Mouse (Mus musculus) hindbrain, postnatal 0 days (tissue): ENCODE data around the gene Mroh8. TPM values are rescaled to one million over a fixed set of nuclear protein-coding genes. Genes with fewer than 3 reads are reported as not detected.
"Not testable (repeated sequence)": the region's sequence is repeated elsewhere in the genome, so short reads cannot be mapped to it uniquely, and the experiment has no call there.

ENCODE experiments used
- ATAC-seq: fragments of 200-750 bp; cut with Nextera tagmentation; 2 replicates; pipeline ENCODE4 v1.8.0; 2017; ENCODE audit warnings: mild to moderate bottlenecking, moderate TSS enrichment, moderate library complexity
- DNase-seq: peaks from one replicate; pipeline ENCODE4 v3.0.0-alpha.2; 2015; ENCODE audit warnings: low spot score
- H3K27ac ChIP-seq: fragments of 300-500 bp; sonication (generic); 2 replicates; pipeline ENCODE4 v1.5.1; 2014; ENCODE audit warnings: mild to moderate bottlenecking
- H3K27me3 ChIP-seq: fragments of 300-500 bp; sonication (generic); 2 replicates; pipeline ENCODE4 v1.6.1; 2014; ENCODE audit warnings: low read length, mixed read lengths; ENCODE audit not compliant: insufficient read depth
- H3K36me3 ChIP-seq: fragments of 300-500 bp; sonication (generic); 2 replicates; pipeline ENCODE4 v1.6.1; 2014; ENCODE audit warnings: low read length, mixed read lengths; ENCODE audit not compliant: insufficient read depth
- H3K4me1 ChIP-seq: fragments of 300-500 bp; sonication (generic); 2 replicates; pipeline ENCODE4 v1.6.1; 2014; ENCODE audit warnings: antibody characterized with exemption, low read length, mixed read lengths; ENCODE audit not compliant: insufficient read depth
- H3K4me2 ChIP-seq: fragments of 300-500 bp; sonication (generic); 2 replicates; pipeline ENCODE4 v1.6.1; 2014; ENCODE audit warnings: low read depth, mild to moderate bottlenecking, low read length, moderate library complexity, mixed read lengths
- H3K4me3 ChIP-seq: fragments of 300-500 bp; sonication (generic); 2 replicates; pipeline ENCODE4 v1.5.1; 2014; ENCODE audit warnings: low read length
- H3K9ac ChIP-seq: fragments of 300-500 bp; sonication (generic); replicated peaks from 2 replicates; pipeline ENCODE4 v1.6.1; 2014; ENCODE audit warnings: mild to moderate bottlenecking, low read length, moderate library complexity, mixed read lengths
- H3K9me3 ChIP-seq: fragments of 300-500 bp; sonication (generic); 2 replicates; pipeline ENCODE4 v1.6.1; 2016; ENCODE audit warnings: low read length, mixed read lengths
- CTCF ChIP-seq: IDR thresholded peaks from 2 replicates; pipeline ENCODE4 v1.5.1; 2016; ENCODE audit warnings: antibody characterized with exemption, control low read depth, low read depth
- WGBS: fragments of 180-500 bp; shearing (Covaris S2); extraction: QIAGEN DNeasy Blood & Tissue Kit; methylation state at CpG from one replicate; pipeline ENCODE4 v1.1.7; 2014; 5-methylcytosine and 5-hydroxymethylcytosine counted together
- polyA plus RNA-seq: library from polyadenylated mRNA; unstranded; fragments of >200 nt; fragmentation: Nextera tagmentation; extraction: Ambion mirVana; gene quantifications from 2 replicates; pipeline ENCODE4 v1.2.1, GENCODE M21; 2015
- total RNA-seq: library from RNA; depleted of rRNA; stranded (reverse); fragments of >200 nt; gene quantifications from 2 replicates; pipeline ENCODE4 v1.2.3, GENCODE M21; 2014

Gene Mroh8
- total and polyA plus RNA-seq, 2 experiments from 2014 or later: 0.70 TPM; not detected in 1

DNA sequence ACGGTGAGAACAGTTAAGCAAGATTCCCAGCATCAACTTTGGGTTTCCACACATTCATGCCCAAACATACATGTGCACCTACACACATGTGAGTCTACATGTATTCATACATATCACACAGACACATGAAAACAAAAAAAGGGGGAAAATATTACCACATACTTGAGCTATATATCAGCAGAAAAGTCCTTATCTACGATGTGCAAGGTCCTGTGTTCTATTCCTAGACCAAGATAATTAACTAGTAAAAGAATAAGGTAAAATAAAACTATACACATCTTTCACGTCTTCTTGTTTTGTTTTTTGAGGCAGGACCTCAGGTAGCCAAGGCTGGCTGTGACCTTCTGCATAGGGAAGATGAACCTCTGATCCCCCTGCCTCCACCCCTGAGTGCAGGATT lies 103.1 kb downstream of the Mroh8 start:
- Histone ChIP-seq H3K4me1 (no peaks in the 10 kb centered on the region), H3K27ac (no peak overlapping the region), H3K9me3 (no peaks in the 10 kb centered on the region), H3K27me3 (no peaks in the 10 kb centered on the region), H3K4me3 (no peak overlapping the region), H3K36me3 (0 out of 2 replicates have a peak, but pooled peaks cover 5% of the 10 kb centered on the region), H3K4me2 (no peak overlapping the region), H3K9ac (no peak overlapping the region)
- no peak for TF ChIP-seq CTCF
- DNase-seq (no peak), ATAC-seq (no peak)
- WGBS: 98% methylated on average over 3 of the region's 3 CpGs

DNA sequence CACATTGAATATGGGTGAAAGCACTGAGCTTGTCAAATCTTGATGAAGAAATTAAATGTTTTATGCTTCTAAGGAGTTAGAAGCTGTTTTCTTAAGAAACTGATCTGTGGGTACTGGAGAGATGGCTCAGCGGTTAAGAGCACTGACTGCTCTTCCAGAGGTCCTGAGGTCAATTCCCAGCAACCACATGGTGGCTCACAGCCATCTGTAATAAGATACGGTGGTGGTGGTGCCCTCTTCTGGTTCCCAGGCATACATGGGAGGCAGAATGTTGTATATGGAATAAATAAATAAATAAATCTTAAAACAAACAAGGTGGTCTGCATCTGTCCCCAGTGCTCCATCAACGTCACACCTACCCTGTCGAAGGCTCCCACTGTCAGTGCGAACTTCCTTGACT lies 104.9 kb downstream of the Mroh8 start:
- 0 out of 2 replicates have a peak, but pooled peaks cover 5% of the 10 kb centered on the region for H3K36me3 ChIP-seq
- H3K27me3 ChIP-seq: no peaks in the 10 kb centered on the region
- H3K4me2 ChIP-seq: no peak overlapping the region
- H3K9ac ChIP-seq: no peak overlapping the region
- H3K9me3 ChIP-seq: no peaks in the 10 kb centered on the region
- WGBS: 68% methylated on average over 5 of the region's 5 CpGs
- H3K4me3 ChIP-seq: no peak overlapping the region
- TF ChIP-seq CTCF: no peak
- H3K27ac ChIP-seq: no peak overlapping the region
- ATAC-seq: no peak
- no peaks in the 10 kb centered on the region for H3K4me1 ChIP-seq
- DNase-seq: no peak

DNA sequence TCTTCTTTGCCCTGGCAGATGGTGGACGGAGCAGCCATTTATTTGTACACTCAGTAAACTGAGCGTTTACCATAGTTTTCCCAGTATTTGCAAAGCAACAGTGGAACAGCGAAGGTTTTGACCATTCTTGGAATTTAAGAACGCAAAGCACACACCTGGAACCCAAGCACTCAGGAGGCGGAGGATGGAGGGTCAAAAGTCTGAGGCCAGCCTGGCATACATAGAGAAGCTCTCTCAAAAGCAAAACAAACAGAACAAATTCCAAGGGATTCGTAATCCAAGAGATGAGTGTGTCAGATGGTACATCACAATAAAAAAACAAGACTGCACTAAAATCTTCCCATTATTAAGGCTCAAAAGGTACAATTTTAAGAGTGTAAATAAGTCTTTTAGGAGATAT lies 105.8 kb downstream of the Mroh8 start:
- no peak for TF ChIP-seq CTCF
- 96% methylated on average over 6 of the region's 6 CpGs for WGBS
- H3K9me3 ChIP-seq: no peaks in the 10 kb centered on the region
- ATAC-seq (no peak), DNase-seq (no peak)
- H3K27ac ChIP-seq: no peak overlapping the region
- no peaks in the 10 kb centered on the region for H3K4me1 ChIP-seq
- 0 out of 2 replicates have a peak, but pooled peaks cover 5% of the 10 kb centered on the region for H3K36me3 ChIP-seq
- no peak overlapping the region for H3K4me2 ChIP-seq
- no peak overlapping the region for H3K4me3 ChIP-seq
- no peak overlapping the region for H3K9ac ChIP-seq
- no peaks in the 10 kb centered on the region for H3K27me3 ChIP-seq

DNA sequence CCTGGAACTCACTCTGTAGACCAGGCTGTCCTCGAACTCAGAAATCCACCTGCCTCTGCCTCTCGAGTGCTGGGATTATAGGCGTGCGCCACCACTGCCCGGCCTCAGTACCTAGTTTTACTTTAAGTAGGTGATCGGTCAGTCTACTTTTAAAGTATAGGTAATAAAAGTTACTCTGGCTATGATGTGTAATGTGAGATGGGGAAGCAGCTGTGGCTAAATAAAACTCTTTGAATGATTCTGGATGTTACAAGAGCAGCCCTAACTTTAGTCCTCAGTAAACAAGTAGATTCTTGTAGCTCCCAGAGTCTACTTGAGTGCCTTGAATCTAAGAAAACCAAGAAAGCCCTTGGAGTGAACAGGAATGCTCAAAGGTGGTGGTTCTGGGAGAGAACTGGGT lies 106.4 kb downstream of the Mroh8 start:
- Histone ChIP-seq H3K27me3 (no peaks in the 10 kb centered on the region), H3K9ac (no peak overlapping the region), H3K27ac (no peak overlapping the region), H3K4me3 (no peak overlapping the region), H3K9me3 (no peaks in the 10 kb centered on the region), H3K36me3 (0 out of 2 replicates have a peak, but pooled peaks cover 5% of the 10 kb centered on the region), H3K4me2 (no peak overlapping the region), H3K4me1 (no peaks in the 10 kb centered on the region)
- DNase-seq (no peak), ATAC-seq (no peak)
- no peak for TF ChIP-seq CTCF
- 97% methylated on average over 6 of the region's 6 CpGs for WGBS

DNA sequence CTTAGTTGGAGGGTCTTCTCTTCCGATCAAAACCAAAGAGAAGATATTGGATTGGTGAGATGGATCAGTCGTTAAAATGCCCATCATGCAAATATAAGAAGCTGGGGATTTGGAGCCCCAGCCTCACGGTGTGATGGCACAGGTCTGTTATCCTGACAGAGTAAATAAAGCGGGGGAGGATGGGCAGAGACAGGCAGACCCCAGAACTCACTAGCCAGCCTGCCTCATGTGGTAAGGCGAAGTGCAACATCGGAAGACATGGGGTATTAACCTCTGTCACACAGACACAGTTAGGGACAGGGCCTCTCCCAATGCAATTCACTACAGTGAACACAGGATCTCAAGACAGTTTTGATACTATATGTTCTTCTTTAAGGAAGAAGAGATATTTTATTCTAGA lies 108.7 kb downstream of the Mroh8 start:
- WGBS: 39% methylated on average over 6 of the region's 6 CpGs
- Histone ChIP-seq H3K9me3 (no peaks in the 10 kb centered on the region), H3K27me3 (no peaks in the 10 kb centered on the region), H3K27ac (peak overlapping the region; percentile 51; the same call in 1 of the 2 replicates), H3K4me2 (no peak overlapping the region), H3K36me3 (0 out of 2 replicates have a peak, but pooled peaks cover 5% of the 10 kb centered on the region), H3K4me1 (no peaks in the 10 kb centered on the region), H3K9ac (no peak overlapping the region), H3K4me3 (no peak overlapping the region)
- no peak for TF ChIP-seq CTCF
- ATAC-seq (0 out of 2 replicates have a peak, but pooled peaks have one; percentile 40), DNase-seq (peak; percentile 9)

DNA sequence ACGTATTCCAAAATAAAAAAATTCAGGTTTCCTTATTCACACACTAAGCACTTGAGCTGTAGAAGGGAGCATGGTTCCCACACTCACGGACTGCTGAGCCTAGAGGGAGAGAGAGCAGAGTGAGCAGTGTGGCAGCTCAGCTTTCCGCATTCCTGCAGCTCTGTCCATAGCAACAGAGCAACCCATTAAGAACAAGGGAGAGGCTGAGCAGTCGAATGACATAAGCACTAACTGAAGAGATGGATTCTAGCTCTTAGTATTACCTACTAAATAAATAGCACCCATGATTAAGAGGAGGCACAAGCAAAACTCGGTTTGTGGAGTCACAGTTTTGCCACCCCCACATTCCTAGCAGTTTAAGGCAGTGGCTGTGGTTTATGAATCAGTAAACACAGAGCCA lies 109.2 kb downstream of the Mroh8 start:
- no peak for TF ChIP-seq CTCF
- Histone ChIP-seq H3K27me3 (no peaks in the 10 kb centered on the region), H3K4me1 (no peaks in the 10 kb centered on the region), H3K4me2 (no peak overlapping the region), H3K36me3 (0 out of 2 replicates have a peak, but pooled peaks cover 5% of the 10 kb centered on the region), H3K4me3 (no peak overlapping the region), H3K9me3 (no peaks in the 10 kb centered on the region), H3K9ac (no peak overlapping the region), H3K27ac (peak overlapping the region; percentile 51; the same call in 1 of the 2 replicates)
- ATAC-seq (peak; percentile 91), DNase-seq (peak; percentile 67)
- WGBS: 16% methylated on average over 5 of the region's 5 CpGs

DNA sequence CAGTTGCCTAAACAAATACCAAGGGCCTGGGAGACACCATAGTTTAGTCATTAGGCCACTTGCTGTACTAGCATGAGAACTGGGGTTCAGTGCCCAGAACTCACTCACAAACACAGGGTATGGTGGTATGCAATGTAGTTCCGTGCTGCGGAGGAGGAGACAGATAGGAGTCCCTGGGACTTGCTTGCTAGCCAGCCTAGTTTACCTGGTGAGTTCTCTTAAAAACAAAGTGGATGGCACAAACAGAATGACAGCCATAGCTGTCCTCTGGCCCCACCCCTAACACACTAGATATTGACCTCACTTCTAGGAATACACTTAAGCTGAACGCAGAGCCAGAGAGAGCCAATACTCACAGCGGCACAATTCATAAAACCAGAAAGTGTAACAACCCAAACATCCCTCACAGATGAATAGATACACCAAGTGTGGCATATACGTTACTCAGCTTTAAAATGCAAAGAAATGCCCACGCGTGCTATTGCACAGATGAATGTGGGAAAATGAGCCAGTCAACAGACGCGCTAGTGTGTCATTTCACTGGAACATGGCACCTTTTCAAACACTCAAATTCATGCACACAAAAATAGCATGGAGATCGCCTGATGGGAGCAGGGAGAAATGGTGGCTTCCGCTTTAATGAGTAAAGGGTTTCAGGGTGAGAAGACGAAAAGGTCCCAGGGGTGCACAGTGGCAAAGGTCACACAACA lies 112.8 kb downstream of the Mroh8 start:
- ATAC-seq (no peak), DNase-seq (no peak)
- Histone ChIP-seq H3K9ac (no peak overlapping the region), H3K4me1 (no peaks in the 10 kb centered on the region), H3K27ac (no peak overlapping the region), H3K4me2 (no peak overlapping the region), H3K4me3 (no peak overlapping the region), H3K9me3 (no peaks in the 10 kb centered on the region), H3K27me3 (no peaks in the 10 kb centered on the region), H3K36me3 (no peaks in the 10 kb centered on the region)
- no peak for TF ChIP-seq CTCF
- 93% methylated on average over 12 of the region's 12 CpGs for WGBS

DNA sequence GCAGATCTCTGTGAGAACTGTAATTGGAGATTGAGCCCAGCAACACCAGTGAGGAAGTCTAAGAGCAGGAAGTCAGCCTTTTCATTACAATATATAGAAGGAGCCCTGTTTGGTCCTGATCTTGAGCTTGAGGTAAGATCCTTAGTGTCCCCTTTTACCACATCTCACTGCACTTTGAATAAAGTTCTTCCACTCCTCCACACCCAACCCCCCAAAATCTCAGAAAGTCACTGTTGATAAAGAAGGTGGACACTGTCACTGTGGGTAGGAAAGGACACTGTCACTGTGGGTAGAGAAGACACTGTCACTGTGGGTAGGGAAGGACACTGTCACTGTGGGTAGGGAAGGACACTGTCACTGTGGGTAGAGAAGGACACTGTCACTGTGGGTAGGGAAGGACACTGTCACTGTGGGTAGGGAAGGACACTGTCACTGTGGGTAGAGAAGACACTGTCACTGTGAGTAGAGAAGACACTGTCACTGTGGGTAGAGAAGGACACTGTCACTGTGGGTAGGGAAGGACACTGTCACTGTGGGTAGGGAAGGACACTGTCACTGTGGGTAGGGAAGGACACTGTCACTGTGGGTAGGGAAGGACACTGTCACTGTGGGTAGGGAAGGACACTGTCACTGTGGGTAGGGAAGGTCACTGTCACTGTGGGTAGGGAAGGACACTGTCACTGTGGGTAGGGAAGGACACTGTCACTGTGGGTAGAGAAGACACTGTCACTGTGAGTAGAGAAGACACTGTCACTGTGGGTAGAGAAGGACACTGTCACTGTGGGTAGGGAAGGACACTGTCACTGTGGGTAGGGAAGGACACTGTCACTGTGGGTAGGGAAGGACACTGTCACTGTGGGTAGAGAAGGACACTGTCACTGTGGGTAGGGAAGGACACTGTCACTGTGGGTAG lies 113.8 kb downstream of the Mroh8 start:
- H3K4me1 ChIP-seq, ATAC-seq, H3K4me2 ChIP-seq, H3K9ac ChIP-seq, H3K9me3 ChIP-seq, H3K36me3 ChIP-seq, H3K27ac ChIP-seq, H3K27me3 ChIP-seq, H3K4me3 ChIP-seq, DNase-seq: not testable (repeated sequence)
